Mouse (Mus musculus) megakaryocyte, embryonic 14.5 days (primary cell): ENCODE measurements around the gene 1110008L16Rik. TPM values are rescaled to one million over a fixed set of nuclear protein-coding genes. Genes with fewer than 3 reads are reported as not detected.

ENCODE experiments used
- H3K27me3 ChIP-seq: replicated peaks from 2 replicates; pipeline ENCODE3; 2012; ENCODE audit warnings: inconsistent platforms
- H3K36me3 ChIP-seq: replicated peaks from 2 replicates; pipeline ENCODE3; 2012; ENCODE audit warnings: low read length, inconsistent platforms, mixed read lengths
- H3K4me1 ChIP-seq: 2 replicates; pipeline ENCODE4 v1.6.1; 2012; ENCODE audit warnings: inconsistent platforms
- H3K4me3 ChIP-seq: replicated peaks from 2 replicates; pipeline ENCODE3; 2012; ENCODE audit warnings: moderate library complexity, mild to moderate bottlenecking, inconsistent platforms
- H3K9me3 ChIP-seq: 2 replicates; pipeline ENCODE4 v1.6.1; 2012; ENCODE audit warnings: inconsistent platforms
- FLI1 ChIP-seq: IDR thresholded peaks from 2 replicates; pipeline ENCODE4 v1.6.1; 2012; ENCODE audit warnings: low read length, inconsistent platforms, mixed read lengths
- GATA1 ChIP-seq: IDR thresholded peaks from 3 replicates; pipeline ENCODE4 v1.6.1; 2012; ENCODE audit warnings: mixed read lengths, low read length, inconsistent platforms, borderline replicate concordance
- polyA plus RNA-seq: library from polyadenylated mRNA; stranded (reverse); fragments of >175 nt; gene quantifications from 2 replicates; pipeline ENCODE4 v1.2.3, GENCODE M21; 2012; ENCODE audit warnings: low replicate concordance; ENCODE audit not compliant: insufficient read depth

The 1110008L16Rik gene
- polyA plus RNA-seq, 1 experiment: 0.79 TPM

DNA sequence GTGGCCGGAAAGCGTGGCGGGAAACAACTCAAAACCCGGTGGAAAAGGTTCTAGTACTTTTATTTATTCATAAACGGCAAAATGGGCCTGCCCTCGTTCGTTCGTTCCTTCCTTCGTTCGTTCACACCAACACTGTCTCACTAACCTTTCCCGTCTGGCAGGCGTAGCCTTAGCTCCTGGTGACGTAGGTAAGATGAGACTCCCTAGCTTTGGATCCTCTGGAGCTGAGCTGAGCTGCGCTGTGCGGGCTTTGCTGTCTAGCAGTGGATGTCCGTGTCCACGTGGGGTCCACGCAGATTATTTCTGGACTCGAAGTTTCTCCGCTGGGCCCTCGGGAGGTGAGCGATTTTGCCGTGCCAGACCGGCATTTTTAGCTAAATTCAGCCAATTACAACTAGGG is 120.8 kb downstream of the 1110008L16Rik start:
- TF ChIP-seq GATA1 (no peak), FLI1 (no peak)
- Histone ChIP-seq H3K4me3 (no peak overlapping the region), H3K36me3 (peaks cover 66% of the 10 kb centered on the region), H3K27me3 (no peaks in the 10 kb centered on the region), H3K9me3 (peaks cover 11% of the 10 kb centered on the region), H3K4me1 (peaks cover 14% of the 10 kb centered on the region)

DNA sequence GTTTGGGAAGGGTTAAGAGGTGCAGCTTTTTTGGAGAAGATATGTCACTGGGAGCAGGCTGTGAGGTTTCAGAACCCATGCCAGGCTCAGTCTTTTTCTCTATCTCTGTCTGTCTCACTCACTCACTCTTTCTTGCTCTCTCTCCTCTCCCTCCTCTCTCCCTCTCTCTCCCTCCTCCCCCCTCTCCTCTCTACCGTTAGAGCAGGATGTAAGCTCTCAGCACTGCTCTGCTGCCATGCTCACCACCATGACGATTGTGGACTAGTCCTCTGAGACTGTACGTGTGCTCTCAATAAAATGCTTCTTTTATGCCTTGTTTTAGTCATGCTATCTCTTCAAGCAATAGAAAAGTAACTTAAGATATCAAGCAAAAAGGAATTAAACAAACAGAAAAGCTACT is 122.7 kb downstream of the 1110008L16Rik start:
- no peak for TF ChIP-seq GATA1

DNA sequence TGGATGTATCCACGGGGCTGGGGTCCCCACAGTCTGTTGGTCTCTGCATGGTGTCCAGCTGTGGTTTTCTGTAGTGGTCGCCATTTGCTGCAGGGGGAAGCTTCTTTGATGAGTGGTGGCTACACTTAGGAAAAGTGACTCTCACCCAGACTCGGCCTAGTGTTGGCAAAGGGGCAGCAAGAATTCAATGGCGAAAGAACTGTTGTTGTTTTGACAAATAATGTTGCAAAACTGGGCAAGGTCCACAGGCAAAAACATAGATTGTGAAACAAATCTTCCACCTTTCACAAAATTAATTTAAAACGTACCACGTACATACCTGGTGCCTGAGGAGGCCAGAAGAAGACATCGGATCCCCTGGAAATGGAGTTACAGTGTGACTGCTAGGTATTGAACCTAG is 126.9 kb downstream of the 1110008L16Rik start:
- TF ChIP-seq GATA1: no peak
- no peak for TF ChIP-seq FLI1
- Histone ChIP-seq H3K4me1 (peaks cover 20% of the 10 kb centered on the region), H3K27me3 (peaks cover 5% of the 10 kb centered on the region), H3K36me3 (peaks cover 11% of the 10 kb centered on the region), H3K4me3 (no peak overlapping the region), H3K9me3 (peaks cover 13% of the 10 kb centered on the region)

More for the DNA sequence above, 122.7 kb downstream of the 1110008L16Rik start:
- Histone ChIP-seq H3K9me3 (peaks cover 13% of the 10 kb centered on the region), H3K4me1 (peaks cover 14% of the 10 kb centered on the region), H3K36me3 (peaks cover 48% of the 10 kb centered on the region), H3K4me3 (no peak overlapping the region), H3K27me3 (no peaks in the 10 kb centered on the region)

DNA sequence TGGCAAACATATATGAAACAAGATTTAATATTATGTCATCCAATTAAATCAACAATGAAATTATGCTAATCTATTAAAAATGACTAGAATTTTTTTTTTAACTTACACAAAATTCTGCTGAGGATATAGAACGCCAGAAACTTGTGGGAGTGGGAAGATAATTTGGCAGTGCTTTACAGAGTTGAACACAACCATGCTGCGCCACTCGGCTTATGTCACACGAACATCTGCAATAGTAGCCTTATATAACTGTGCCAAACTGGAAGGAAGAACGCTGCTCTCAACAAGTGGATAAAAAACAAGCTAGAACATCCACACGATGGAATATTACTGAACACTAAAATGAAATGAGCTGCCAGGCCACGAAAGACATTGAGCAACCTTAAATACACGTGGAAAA is 129.8 kb downstream of the 1110008L16Rik start:
- Histone ChIP-seq H3K4me3 (no peak overlapping the region), H3K4me1 (peaks cover 22% of the 10 kb centered on the region), H3K36me3 (peaks cover 2% of the 10 kb centered on the region), H3K27me3 (peaks cover 11% of the 10 kb centered on the region), H3K9me3 (peaks cover 16% of the 10 kb centered on the region)
- TF ChIP-seq GATA1: no peak
- TF ChIP-seq FLI1: no peak

DNA sequence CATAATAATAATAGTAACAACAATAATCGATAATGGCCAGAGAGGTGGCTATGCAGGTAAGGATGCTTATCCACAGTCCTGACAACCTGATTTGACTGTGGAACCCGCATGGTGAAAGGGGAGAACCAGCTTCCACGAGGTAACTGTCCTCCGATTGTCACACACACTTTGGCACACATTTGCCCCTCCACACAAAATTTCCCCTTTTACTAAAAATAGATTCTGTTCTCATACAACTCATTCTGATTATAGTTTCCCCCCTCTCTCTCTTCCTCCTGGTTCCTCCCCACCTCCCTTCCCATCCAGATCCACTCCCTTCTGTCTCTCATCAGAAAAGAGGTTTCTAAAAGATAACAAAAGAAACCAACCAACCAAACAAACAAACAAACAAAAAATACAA is 130.6 kb downstream of the 1110008L16Rik start:
- Histone ChIP-seq H3K9me3 (peaks cover 13% of the 10 kb centered on the region), H3K4me1 (peaks cover 26% of the 10 kb centered on the region), H3K36me3 (no peaks in the 10 kb centered on the region), H3K27me3 (peaks cover 11% of the 10 kb centered on the region), H3K4me3 (no peak overlapping the region)
- TF ChIP-seq GATA1: no peak
- TF ChIP-seq FLI1: no peak

Other genes starting within 250 kb of the 1110008L16Rik start
- gene 2700097O09Rik, start 219.5 kb upstream of the 1110008L16Rik start, polyA plus RNA-seq: 0.25 TPM in 1 of 2 replicates, not detected in the other
- 3.2 TPM in 1 of 2 replicates, not detected in the other for gene Srp54a, start 219.3 kb upstream of the 1110008L16Rik start, polyA plus RNA-seq
- gene Fam177a, start 175.1 kb upstream of the 1110008L16Rik start, polyA plus RNA-seq: 7.7 TPM in 1 of 2 replicates, not detected in the other
- 15.5 and 29.4 TPM in 2 replicates for gene Srp54b, start 144.5 kb upstream of the 1110008L16Rik start, polyA plus RNA-seq
- gene 1700047I17Rik2, start 100.0 kb upstream of the 1110008L16Rik start, polyA plus RNA-seq: 2.7 TPM in 1 of 2 replicates, not detected in the other
- gene Srp54c, start 69.4 kb upstream of the 1110008L16Rik start, polyA plus RNA-seq: 1.3 and 1.5 TPM in 2 replicates
- 0.39 TPM in 1 of 2 replicates, not detected in the other for gene Ppp2r3c, start 3.4 kb downstream of the 1110008L16Rik start, polyA plus RNA-seq
- 19.3 and 25.9 TPM in 2 replicates for gene Psma6, start 84.6 kb downstream of the 1110008L16Rik start, polyA plus RNA-seq
- 59.9 and 92.2 TPM in 2 replicates for gene Nfkbia, start 193.1 kb downstream of the 1110008L16Rik start, polyA plus RNA-seq